Mouse (Mus musculus): ENCODE measurements around the gene Dtx1. TPM values are rescaled to one million over a fixed set of nuclear protein-coding genes. Genes with fewer than 3 reads are reported as not detected.

The Dtx1 gene
- polyA plus RNA-seq, 1 experiment from 2014 or later: 0.06 TPM

- Histone ChIP-seq H3K4me3 (replicated peaks) (no peak overlapping the region), H3K27me3 (peaks cover 18% of the 10 kb centered on the region), H3K9ac (no peak overlapping the region), H3K27ac (replicated peaks) (no peak overlapping the region), H3K36me3 (replicated peaks) (no peaks in the 10 kb centered on the region), H3K4me1 (replicated peaks) (no peaks in the 10 kb centered on the region), H3K9me3 (replicated peaks) (no peaks in the 10 kb centered on the region), H3K4me2 (no peak overlapping the region)
- no peak for ATAC-seq (ENCODE audit: insufficient read depth)
- 62% methylated on average over 7 of the region's 7 CpGs for WGBS (ENCODE audit: insufficient replicate concordance)
Observed at GRCm38 (mm10) chr5:120640094-120640493, 71.6 kb downstream of the Dtx1 start.

GRCm38 (mm10) chr5:120635633-120636032 lies 76.1 kb downstream of the Dtx1 start:
- no peak overlapping the region for H3K27ac ChIP-seq (replicated peaks)
- no peak for ATAC-seq (ENCODE audit: insufficient read depth)
- H3K4me3 ChIP-seq (replicated peaks): no peak overlapping the region
- no peaks in the 10 kb centered on the region for H3K9me3 ChIP-seq (replicated peaks)
- H3K4me2 ChIP-seq: no peak overlapping the region
- no peaks in the 10 kb centered on the region for H3K4me1 ChIP-seq (replicated peaks)
- H3K27me3 ChIP-seq: peaks cover 41% of the 10 kb centered on the region
- no peaks in the 10 kb centered on the region for H3K36me3 ChIP-seq (replicated peaks)
- 62% methylated on average over 5 of the region's 5 CpGs for WGBS (ENCODE audit: insufficient replicate concordance)
- H3K9ac ChIP-seq: no peak overlapping the region

- 36% methylated on average over 5 of the region's 5 CpGs for WGBS (ENCODE audit: insufficient replicate concordance)
- peaks cover 49% of the 10 kb centered on the region for H3K27me3 ChIP-seq
- H3K36me3 ChIP-seq (replicated peaks): no peaks in the 10 kb centered on the region
- H3K9ac ChIP-seq: no peak overlapping the region
- no peak for ATAC-seq (ENCODE audit: insufficient read depth)
- no peak overlapping the region for H3K4me3 ChIP-seq (replicated peaks)
- no peaks in the 10 kb centered on the region for H3K4me1 ChIP-seq (replicated peaks)
- H3K4me2 ChIP-seq: no peak overlapping the region
- H3K9me3 ChIP-seq (replicated peaks): no peaks in the 10 kb centered on the region
- H3K27ac ChIP-seq (replicated peaks): no peak overlapping the region
Observed at GRCm38 (mm10) chr5:120634860-120635259, 76.9 kb downstream of the Dtx1 start.

- H3K27ac ChIP-seq (replicated peaks): no peak within 1 kb of the TSS
- ATAC-seq (ENCODE audit: insufficient read depth): no peak
- no peaks in the 10 kb centered on the region for H3K4me1 ChIP-seq (replicated peaks)
- H3K27me3 ChIP-seq: peaks cover 53% of the 10 kb centered on the region
- H3K4me2 ChIP-seq: no peak within 1 kb of the TSS
- 42% methylated on average over 9 of the region's 9 CpGs for WGBS (ENCODE audit: insufficient replicate concordance)
- H3K9me3 ChIP-seq (replicated peaks): no peaks in the 10 kb centered on the region
- H3K36me3 ChIP-seq (replicated peaks): no peaks in the 10 kb centered on the region
- H3K4me3 ChIP-seq (replicated peaks): no peak within 1 kb of the TSS
- H3K9ac ChIP-seq: no peak within 1 kb of the TSS
Observed at GRCm38 (mm10) chr5:120634131-120634530, 77.6 kb downstream of the Dtx1 start, which contains the start of gene Cfap73. TSS of gene Cfap73 (minus strand) at chr5:120634235.

GRCm38 (mm10) chr5:120631892-120632291 lies 79.8 kb downstream of the Dtx1 start:
- ATAC-seq (ENCODE audit: insufficient read depth): no peak
- peaks cover 53% of the 10 kb centered on the region for H3K27me3 ChIP-seq
- 78% methylated on average over 5 of the region's 5 CpGs for WGBS (ENCODE audit: insufficient replicate concordance)

GRCm38 (mm10) chr5:120631128-120631527 lies 80.6 kb downstream of the Dtx1 start:
- 7% methylated on average over 29 of the region's 29 CpGs for WGBS (ENCODE audit: insufficient replicate concordance)
- peaks cover 53% of the 10 kb centered on the region for H3K27me3 ChIP-seq
- no peak for ATAC-seq (ENCODE audit: insufficient read depth)
- no peak overlapping the region for H3K27ac ChIP-seq (replicated peaks)
- H3K36me3 ChIP-seq (replicated peaks): peaks cover 14% of the 10 kb centered on the region
- no peaks in the 10 kb centered on the region for H3K9me3 ChIP-seq (replicated peaks)
- H3K4me1 ChIP-seq (replicated peaks): peaks cover 5% of the 10 kb centered on the region; the same call in 1 of the 2 replicates
- H3K4me2 ChIP-seq: no peak overlapping the region
- H3K9ac ChIP-seq: no peak overlapping the region
- no peak overlapping the region for H3K4me3 ChIP-seq (replicated peaks)

More at GRCm38 (mm10) chr5:120631892-120632291, 79.8 kb downstream of the Dtx1 start:
- Histone ChIP-seq H3K27ac (replicated peaks) (no peak overlapping the region), H3K4me2 (no peak overlapping the region), H3K36me3 (replicated peaks) (peaks cover 6% of the 10 kb centered on the region), H3K9ac (no peak overlapping the region), H3K4me1 (replicated peaks) (peaks cover 5% of the 10 kb centered on the region; the same call in 1 of the 2 replicates), H3K4me3 (replicated peaks) (no peak overlapping the region), H3K9me3 (replicated peaks) (no peaks in the 10 kb centered on the region)

Other genes with a start within 250 kb of the Dtx1 start
- 4.5 and 5.8 TPM in 2 replicates for gene Sdsl, start 239.1 kb downstream of the Dtx1 start, polyA plus RNA-seq (2015; fragmentation: Nextera tagmentation; extraction: Ambion mirVana)
- 1.6 and 2.3 TPM in 2 replicates for gene Sds, start 235.4 kb downstream of the Dtx1 start, polyA plus RNA-seq (2015; fragmentation: Nextera tagmentation; extraction: Ambion mirVana)
- 18.0 and 18.9 TPM in 2 replicates for gene Plbd2, start 208.3 kb downstream of the Dtx1 start, polyA plus RNA-seq (2015; fragmentation: Nextera tagmentation; extraction: Ambion mirVana)
- gene Slc8b1, start 200.8 kb downstream of the Dtx1 start, polyA plus RNA-seq (2015; fragmentation: Nextera tagmentation; extraction: Ambion mirVana): 7.4 and 8.2 TPM in 2 replicates
- 22.7 and 26.4 TPM in 2 replicates for gene Tpcn1, start 123.3 kb downstream of the Dtx1 start, polyA plus RNA-seq (2015; fragmentation: Nextera tagmentation; extraction: Ambion mirVana)
- 0.90 and 1.2 TPM in 2 replicates for gene Iqcd, start 122.9 kb downstream of the Dtx1 start, polyA plus RNA-seq (2015; fragmentation: Nextera tagmentation; extraction: Ambion mirVana)
- 4.0 TPM in 2 replicates for gene Rita1, start 99.3 kb downstream of the Dtx1 start, polyA plus RNA-seq (2015; fragmentation: Nextera tagmentation; extraction: Ambion mirVana)
- 16.2 and 17.7 TPM in 2 replicates for gene Ddx54, start 99.2 kb downstream of the Dtx1 start, polyA plus RNA-seq (2015; fragmentation: Nextera tagmentation; extraction: Ambion mirVana)
- not detected in 2 replicates for gene Cfap73, start 77.7 kb downstream of the Dtx1 start, polyA plus RNA-seq (2015; fragmentation: Nextera tagmentation; extraction: Ambion mirVana)
- 0.07 and 0.32 TPM in 2 replicates for gene Rasal1, start 63.1 kb downstream of the Dtx1 start, polyA plus RNA-seq (2015; fragmentation: Nextera tagmentation; extraction: Ambion mirVana)
- gene Oas2, start 37.9 kb upstream of the Dtx1 start, polyA plus RNA-seq (2015; fragmentation: Nextera tagmentation; extraction: Ambion mirVana): 0.75 and 0.81 TPM in 2 replicates
- 1.0 and 1.3 TPM in 2 replicates for gene Oas3, start 65.7 kb upstream of the Dtx1 start, polyA plus RNA-seq (2015; fragmentation: Nextera tagmentation; extraction: Ambion mirVana)
- not detected in 2 replicates for gene Oas1e, start 83.6 kb upstream of the Dtx1 start, polyA plus RNA-seq (2015; fragmentation: Nextera tagmentation; extraction: Ambion mirVana)
- gene Oas1c, start 100.6 kb upstream of the Dtx1 start, polyA plus RNA-seq (2015; fragmentation: Nextera tagmentation; extraction: Ambion mirVana): 0.33 and 0.44 TPM in 2 replicates
- gene Oas1f, start 135.4 kb upstream of the Dtx1 start, polyA plus RNA-seq (2015; fragmentation: Nextera tagmentation; extraction: Ambion mirVana): not detected in 2 replicates
- gene Oas1h, start 149.5 kb upstream of the Dtx1 start, polyA plus RNA-seq (2015; fragmentation: Nextera tagmentation; extraction: Ambion mirVana): not detected in 2 replicates
- gene Oas1g, start 175.7 kb upstream of the Dtx1 start, polyA plus RNA-seq (2015; fragmentation: Nextera tagmentation; extraction: Ambion mirVana): 0.81 and 1.1 TPM in 2 replicates
- gene Oas1a, start 195.6 kb upstream of the Dtx1 start, polyA plus RNA-seq (2015; fragmentation: Nextera tagmentation; extraction: Ambion mirVana): 3.7 and 4.7 TPM in 2 replicates
- not detected in 2 replicates for gene Oas1d, start 202.6 kb upstream of the Dtx1 start, polyA plus RNA-seq (2015; fragmentation: Nextera tagmentation; extraction: Ambion mirVana)

All from liver, embryonic 15.5 days (tissue).